Mouse (Mus musculus) olfactory bulb, adult 2 months (tissue): Measurements from ENCODE around the gene Otogl.

Source experiments
- CTCF ChIP-seq: fragments of 200-500 bp; IDR thresholded peaks from 2 replicates; pipeline ENCODE4 v1.5.1; 2012; ENCODE audit warnings: low read depth, mild to moderate bottlenecking, low read length, moderate library complexity; ENCODE audit not compliant: insufficient read depth
- POLR2A ChIP-seq: fragments of 200-500 bp; IDR thresholded peaks from 2 replicates; pipeline ENCODE4 v1.6.1; 2012; ENCODE audit warnings: mild to moderate bottlenecking, low read depth, low read length, moderate library complexity; ENCODE audit not compliant: insufficient read depth

- TF ChIP-seq POLR2A (no peak), CTCF (no peak)
These were observed 21.5 kb downstream of the Otogl start for GRCm38 (mm10) chr10:107890400-107890799.
